Mouse (Mus musculus): ENCODE measurements at regions not wholly inside any gene's neighbourhood (a gene's known extent, or its start where the extent isn't known, plus 50 kb on each side); places are given as distances from the start of the nearest gene placed in this dataset.

DNA sequence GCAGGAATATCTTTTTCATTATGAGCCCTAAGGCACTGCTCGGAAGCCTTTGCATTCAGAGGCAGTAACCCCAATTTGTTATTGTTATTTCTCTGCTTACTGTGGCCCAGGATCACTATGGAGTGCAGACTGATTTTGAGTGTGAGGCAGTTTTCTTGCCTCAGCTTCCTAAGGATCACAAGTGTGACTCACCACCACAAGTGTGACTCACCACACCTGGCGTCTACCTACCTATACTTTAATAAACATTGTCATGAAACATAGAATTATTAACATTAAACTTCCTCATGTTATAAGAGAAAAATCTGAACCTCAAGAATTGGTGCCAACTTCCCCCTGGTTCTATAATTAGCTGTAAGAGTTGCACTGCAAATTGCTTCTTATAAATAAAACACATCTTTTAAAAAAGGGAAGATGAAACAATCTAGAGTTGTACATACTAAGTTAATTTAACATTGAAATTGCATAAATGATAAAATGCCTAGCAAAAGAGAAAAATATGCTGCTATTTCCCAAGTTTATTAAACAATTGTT is 52.4 kb upstream of the Cdkn2b start:
- TF ChIP-seq CTCF (IDR thresholded peaks at IDR 0.05; ENCODE audit: extremely low read depth, insufficient read depth, insufficient read length, insufficient replicate concordance), result no peak
- no peak for TF ChIP-seq POLR2A (IDR thresholded peaks at IDR 0.05; ENCODE audit: low read depth, low read length)

Data from spleen, adult 2 months (tissue).